Mouse (Mus musculus): ENCODE data around the gene Pde4b.

- TF ChIP-seq CTCF (conservative IDR thresholded peaks at IDR 0.05; ENCODE audit: low read length) (no peak), NANOG (IDR thresholded peaks at IDR 0.05; ENCODE audit: borderline replicate concordance, low read length) (no peak), POU5F1 (IDR thresholded peaks at IDR 0.05; ENCODE audit: borderline replicate concordance, low read length) (no peak)
Observed at GRCm38 (mm10) chr4:102290052-102290734, 202.8 kb downstream of the Pde4b start.
